Mouse (Mus musculus) heart, postnatal 4 days (tissue): ENCODE measurements at regions not wholly inside any gene's neighbourhood (a gene's known extent, or its start where the extent isn't known, plus 50 kb on each side); places are given as distances from the start of the nearest gene placed in this dataset.
A peak's percentile ranks its signal among the peaks of the same experiment; 100 is the strongest.

Experiments
- DNase-seq: peaks from one replicate; pipeline ENCODE4 v3.0.0; 2021

GRCm38 (mm10) chr14:46638516-46638915 is 121.8 kb upstream of the Cdkn3 start:
- DNase-seq, result no peak

DNA sequence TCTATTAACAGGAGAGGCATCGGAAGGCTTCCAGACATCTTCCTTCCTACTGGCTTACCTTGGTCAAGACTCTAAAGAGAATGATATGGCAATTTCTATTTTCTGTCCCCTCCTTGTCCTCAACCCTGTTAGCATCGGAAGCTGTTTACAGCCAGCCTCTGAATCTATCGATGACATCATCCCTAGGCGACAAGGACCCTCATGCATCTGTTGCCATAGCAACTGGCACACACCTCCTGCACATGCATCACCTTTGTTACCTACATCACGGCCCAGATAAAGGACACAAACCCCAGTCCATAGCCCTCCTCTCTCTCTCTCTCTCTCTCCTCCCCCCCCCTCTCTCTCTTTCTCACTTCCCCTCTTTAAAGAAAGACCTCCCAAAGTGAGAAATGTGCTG is 123.1 kb upstream of the Cdkn3 start:
- no peak for DNase-seq

DNA sequence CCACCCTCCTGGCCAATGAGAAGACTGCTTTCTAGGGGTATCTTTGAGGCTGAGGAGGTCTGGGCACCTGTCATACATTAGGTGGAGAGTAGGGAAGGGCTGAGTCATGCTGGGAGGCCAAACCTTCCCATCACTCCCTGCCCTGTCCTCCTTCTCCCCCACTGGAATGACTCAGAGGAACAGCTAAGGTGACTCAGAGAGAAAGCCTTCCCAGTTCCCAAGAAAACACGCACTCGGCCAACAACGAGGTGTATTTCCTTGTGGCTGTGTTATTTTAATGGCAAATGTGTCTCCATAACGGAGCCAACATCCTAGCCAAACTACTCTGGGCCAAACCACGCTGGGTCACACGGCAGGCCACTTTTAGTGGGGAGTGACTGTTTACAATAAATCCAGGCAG is 124.0 kb upstream of the Cdkn3 start:
- DNase-seq, result peak; percentile 12

GRCm38 (mm10) chr14:46635322-46635721 is 125.0 kb upstream of the Cdkn3 start:
- peak; percentile 60 for DNase-seq

- DNase-seq, result peak; percentile 11
These were observed 125.6 kb upstream of the Cdkn3 start for GRCm38 (mm10) chr14:46634656-46635244.

DNA sequence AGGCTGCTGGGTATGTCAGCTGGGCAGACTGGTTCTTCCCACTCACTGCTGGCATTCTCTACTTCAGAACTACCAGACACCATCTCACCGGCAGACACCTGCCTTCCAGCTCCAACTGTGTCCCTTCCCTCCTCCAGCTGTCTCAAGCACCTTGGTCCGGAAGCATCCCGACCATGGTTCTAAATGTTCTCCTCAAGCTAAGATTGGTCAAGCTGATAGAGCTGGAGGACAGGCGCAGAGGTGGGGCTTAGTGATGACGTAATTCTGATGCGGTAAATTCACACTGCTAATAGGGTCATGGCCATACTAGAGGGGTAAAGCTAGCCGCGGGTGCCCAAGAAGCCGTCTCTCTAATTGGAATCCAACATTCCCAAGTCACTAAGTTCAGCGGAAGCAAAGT is 126.1 kb upstream of the Cdkn3 start:
- DNase-seq, result no peak

GRCm38 (mm10) chr14:46627690-46628089 is 132.7 kb upstream of the Cdkn3 start:
- DNase-seq, result no peak

GRCm38 (mm10) chr14:46625760-46626159 is 134.6 kb upstream of the Cdkn3 start:
- no peak for DNase-seq

GRCm38 (mm10) chr14:46623645-46624044 is 136.7 kb upstream of the Cdkn3 start:
- DNase-seq, result no peak

DNA sequence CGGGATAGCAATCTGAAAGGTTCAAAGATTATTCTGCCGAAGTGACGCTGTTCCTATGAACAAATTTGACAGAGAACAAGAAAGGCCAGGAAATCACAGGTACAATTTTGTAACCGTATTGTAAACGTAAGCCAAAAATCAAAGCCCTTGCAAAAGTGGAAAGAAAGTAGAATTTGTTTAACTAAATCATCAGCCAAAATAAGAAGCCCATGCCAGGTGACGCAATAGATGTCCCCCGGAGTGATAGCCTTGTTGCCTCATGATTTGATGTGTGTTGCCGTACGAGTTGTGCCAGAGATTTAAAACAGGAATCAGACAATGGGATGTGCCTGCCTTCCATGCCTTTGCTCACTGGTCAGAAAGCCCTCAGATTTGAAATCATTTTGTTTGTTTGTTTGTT is 144.3 kb upstream of the Cdkn3 start:
- DNase-seq, result no peak

DNA sequence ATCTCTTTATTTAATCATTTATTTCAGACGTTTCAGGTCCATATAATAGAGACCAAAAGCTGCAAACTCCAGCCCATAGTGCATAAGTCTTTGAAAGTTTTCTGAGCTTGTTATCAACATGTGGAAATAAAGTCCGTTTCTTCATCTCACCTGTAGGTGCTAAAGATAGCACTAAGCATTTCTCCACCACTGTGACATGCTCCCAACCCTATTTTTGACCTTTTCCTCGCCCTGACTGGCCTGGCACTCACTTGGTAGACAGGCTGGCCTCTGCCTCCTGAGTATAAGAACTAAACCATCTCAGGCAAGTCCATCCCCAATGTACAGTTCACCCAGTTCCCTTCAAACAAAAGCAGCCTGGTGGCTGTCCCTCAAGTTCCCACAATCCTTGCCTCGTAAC is 145.4 kb upstream of the Cdkn3 start:
- no peak for DNase-seq

DNA sequence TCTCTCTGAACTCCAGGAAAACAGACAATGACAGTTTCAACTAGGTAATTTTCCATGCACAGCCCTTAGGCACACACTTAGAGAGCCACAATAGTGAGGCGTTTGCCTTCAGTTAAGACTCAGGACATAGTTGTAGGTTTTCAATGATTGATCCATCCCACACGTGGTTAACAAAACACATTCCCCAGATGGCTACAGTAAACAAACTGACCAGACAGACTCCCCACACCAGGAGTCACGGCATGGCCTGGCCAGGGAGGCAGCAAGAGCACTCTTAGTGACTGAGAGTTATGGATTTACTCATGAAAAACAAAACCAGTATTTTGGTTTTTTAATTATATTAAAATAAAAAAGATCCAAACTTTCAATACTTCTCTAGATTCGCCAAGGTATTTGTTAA is 146.6 kb upstream of the Cdkn3 start:
- no peak for DNase-seq

DNA sequence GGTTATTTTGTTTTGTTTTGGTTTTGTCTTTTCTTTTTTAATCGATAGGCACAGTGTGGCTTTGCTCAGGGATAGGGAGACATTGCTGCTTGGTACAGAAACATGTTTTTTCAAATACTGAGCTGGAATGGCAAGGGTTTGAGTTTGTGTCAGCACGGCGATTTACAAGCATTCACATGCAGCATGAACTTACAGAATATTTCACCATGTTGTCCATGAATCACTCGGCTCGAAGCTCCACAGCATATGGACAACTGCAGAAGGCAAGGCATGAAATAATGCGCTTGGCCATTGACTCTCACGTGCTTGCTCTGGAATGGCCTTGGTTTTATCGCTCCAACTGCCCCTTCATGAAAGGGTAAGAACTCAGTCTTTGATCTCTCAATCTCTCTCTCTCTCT is 147.1 kb upstream of the Cdkn3 start:
- DNase-seq, result no peak

DNA sequence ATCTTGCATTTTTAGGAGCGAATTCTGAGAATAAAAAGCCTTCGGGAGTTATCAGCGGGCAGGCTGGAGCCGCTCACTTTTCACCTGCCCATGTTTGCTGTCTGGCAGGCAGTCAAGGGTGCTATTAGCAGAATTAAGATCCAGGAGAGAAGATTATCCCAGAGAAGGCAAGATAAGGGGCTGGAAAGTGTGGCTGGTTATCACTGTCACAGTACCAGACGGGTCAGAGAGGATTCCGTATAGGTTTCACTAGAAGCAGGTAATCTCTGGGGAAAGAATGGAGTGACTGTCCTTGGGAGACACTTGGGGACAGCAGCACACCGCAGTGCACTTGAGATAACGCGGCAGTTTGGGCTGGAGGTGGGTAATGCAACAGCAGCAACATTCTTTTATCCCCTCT is 147.8 kb upstream of the Cdkn3 start:
- no peak for DNase-seq

DNA sequence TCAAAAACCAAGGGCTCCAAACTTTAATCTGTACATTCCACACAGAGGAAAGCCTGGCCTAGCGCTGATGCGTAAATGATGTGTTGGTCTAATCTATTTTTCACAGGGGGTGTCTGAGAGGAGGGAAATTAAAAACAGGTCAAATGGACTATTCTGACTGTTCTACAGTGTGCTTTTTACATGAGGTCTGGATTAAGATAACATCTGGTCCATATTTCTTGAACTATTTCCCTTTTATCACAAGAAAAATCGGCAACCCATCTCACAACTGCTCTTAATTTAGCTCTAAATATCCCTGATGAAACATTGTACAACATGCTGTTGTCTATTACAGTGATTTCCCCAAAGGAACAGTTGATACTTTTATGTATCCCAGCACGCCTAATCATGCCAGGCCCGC is 149.4 kb upstream of the Cdkn3 start:
- no peak for DNase-seq

GRCm38 (mm10) chr14:46610226-46610855 is 150.0 kb upstream of the Cdkn3 start:
- no peak for DNase-seq

DNA sequence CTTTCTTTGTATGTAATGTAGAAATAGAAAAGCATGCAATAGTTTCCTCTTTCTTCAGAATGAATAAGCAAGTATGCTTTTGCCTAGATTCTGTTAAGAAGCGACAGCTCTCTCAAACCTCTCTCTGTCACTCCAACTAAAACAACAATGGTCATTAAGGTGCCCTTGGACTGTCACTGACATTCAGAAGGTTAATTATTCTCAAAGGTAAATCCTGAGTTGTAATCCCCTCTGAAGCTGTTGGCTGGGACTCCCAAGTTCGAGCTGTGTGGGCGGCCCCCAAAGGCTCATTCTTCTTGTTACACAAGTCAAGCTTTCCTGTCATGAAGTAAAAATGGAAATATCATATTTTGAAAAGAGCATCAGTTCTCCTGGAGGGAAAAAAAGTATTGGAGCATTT is 153.6 kb upstream of the Cdkn3 start:
- DNase-seq, result no peak

- no peak for DNase-seq
These were observed 154.3 kb upstream of the Cdkn3 start for GRCm38 (mm10) chr14:46606037-46606436.

DNA sequence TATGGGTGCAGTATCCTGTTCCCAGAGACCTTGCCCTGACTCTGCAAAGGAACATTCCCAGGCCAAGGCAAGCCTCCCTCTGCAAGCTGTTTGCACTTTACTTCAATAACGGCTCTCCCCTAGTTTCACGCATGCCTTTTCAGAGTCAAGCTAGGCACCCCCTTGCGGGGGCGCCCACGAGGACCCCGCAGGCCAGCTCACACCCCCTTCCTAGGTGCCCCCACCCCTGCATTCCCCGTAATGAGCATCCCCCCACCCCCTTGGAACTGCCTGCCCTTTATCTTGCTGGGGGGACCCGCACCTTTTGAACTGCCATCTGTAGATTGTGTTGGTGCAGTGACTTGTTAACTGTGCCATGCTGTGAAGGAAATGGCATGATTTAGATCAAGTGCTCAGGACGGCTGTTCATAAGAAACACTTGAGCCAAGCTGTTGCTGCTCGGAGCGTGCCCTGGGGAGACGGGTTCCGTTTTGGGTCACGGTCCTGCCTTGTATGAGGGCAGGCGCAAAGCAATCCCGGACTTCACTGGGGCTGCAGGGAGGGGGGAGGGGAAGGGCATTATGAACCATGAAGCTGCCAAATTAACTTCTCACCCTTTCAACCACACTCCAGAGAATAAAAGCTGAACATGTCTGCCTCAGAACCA is 155.3 kb upstream of the Cdkn3 start:
- no peak for DNase-seq

GRCm38 (mm10) chr14:46604156-46604885 is 156.0 kb upstream of the Cdkn3 start:
- DNase-seq, result no peak

GRCm38 (mm10) chr14:46596696-46597359 is 163.5 kb upstream of the Cdkn3 start:
- DNase-seq, result no peak

DNA sequence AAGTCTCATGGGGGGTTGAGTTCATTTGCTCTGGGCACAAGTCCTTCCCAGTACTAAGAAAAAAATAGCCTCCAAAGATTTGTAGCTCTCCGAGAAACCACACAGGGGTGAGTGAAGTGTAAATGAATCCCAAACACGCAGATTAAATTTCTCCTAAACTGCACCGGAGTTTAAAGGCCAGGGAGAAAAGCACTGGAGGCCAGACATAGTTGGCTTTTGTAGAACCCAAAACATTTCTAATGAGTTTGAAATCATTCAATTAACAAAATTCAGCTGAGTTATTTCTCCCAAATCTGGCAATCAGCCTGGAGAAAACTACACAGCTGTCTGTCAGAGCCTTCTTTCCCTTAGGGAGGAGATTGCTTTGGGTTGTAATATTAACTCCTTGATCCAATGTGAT is 166.2 kb upstream of the Cdkn3 start:
- no peak for DNase-seq

GRCm38 (mm10) chr14:46591753-46592359 is 168.5 kb upstream of the Cdkn3 start:
- no peak for DNase-seq
